ENCODE assay signal across 24 mouse cellular contexts in genomic region chr4:149765201-149765600, GRCm38 (mm10). TPM values are rescaled to one million over a fixed set of nuclear protein-coding genes. Genes with fewer than 3 reads are reported as not detected.
DNase-seq lines count a peak whose midpoint lies in the region; ATAC-seq lines count a peak whose summit lies in the region.
"Had no signal": no experiment of that assay in that cellular context is flagged by ENCODE, and none has a peak within 500 bp of the region (broad histone marks: within the 10 kb centered on the region; RNA-seq: fewer than 3 reads in every experiment).

No protein-coding gene starts in this region.

- no peaks in the 10 kb centered on the region for H3K4me1 ChIP-seq in midbrain, embryonic 14.5 days (ENCODE audit: control insufficient read depth, insufficient read depth, low read length)
- H3K4me1 ChIP-seq: embryonic facial prominence, embryonic 12.5 days; embryonic facial prominence, embryonic 15.5 days; hindbrain, embryonic 12.5 days; hindbrain, embryonic 15.5 days had no signal

- H3K9ac ChIP-seq in midbrain, embryonic 14.5 days (replicated peaks; ENCODE audit: low read length): no peak overlapping the region
- H3K9ac ChIP-seq: embryonic facial prominence, embryonic 12.5 days; embryonic facial prominence, embryonic 15.5 days; forebrain, postnatal 0 days; hindbrain, embryonic 12.5 days; hindbrain, embryonic 15.5 days had no signal

- H3K36me3 ChIP-seq in midbrain, embryonic 14.5 days (ENCODE audit: control insufficient read depth, insufficient read depth, low read length): peaks cover 7% of the 10 kb centered on the region; the same call in 1 of the 2 replicates

- H3K9me3 ChIP-seq in midbrain, embryonic 14.5 days (ENCODE audit: control insufficient read depth, low read length): no peaks in the 10 kb centered on the region
- H3K9me3 ChIP-seq: embryonic facial prominence, embryonic 12.5 days; embryonic facial prominence, embryonic 15.5 days; hindbrain, embryonic 12.5 days; hindbrain, embryonic 15.5 days had no signal

- no peak overlapping the region for H3K4me3 ChIP-seq in midbrain, embryonic 14.5 days (replicated peaks; ENCODE audit: low read depth, low read length)
- H3K4me3 ChIP-seq: embryonic facial prominence, embryonic 12.5 days; embryonic facial prominence, embryonic 15.5 days; hindbrain, embryonic 12.5 days; hindbrain, embryonic 15.5 days had no signal

- peak; percentile 16 for DNase-seq in adrenal gland, adult 2 months
- no peak for DNase-seq in adrenal gland, postnatal 4 days (ENCODE audit: low spot score in 2 of 2)
- DNase-seq in gastrocnemius, adult 8-10 months (ENCODE audit: low spot score in 2 of 2): peak; percentile 20 to 37
- DNase-seq in gastrocnemius, postnatal 4 days (ENCODE audit: low spot score in 2 of 2): no peak
- peak; percentile 89 for DNase-seq in skeletal muscle tissue, adult 2 months (ENCODE audit: low read depth, low spot score)
- no peak for DNase-seq in midbrain, embryonic 14.5 days
- DNase-seq: adrenal gland, postnatal 10 days; adrenal gland, postnatal 36 days; B cell, adult 2 months; cerebellum, adult 11 months; cerebellum, adult 2 months; cerebellum, adult 9-11 months; cerebellum, postnatal 25 days; forebrain, postnatal 0 days; gastrocnemius, postnatal 25 days; heart, adult 11 months had no signal

- no peaks in the 10 kb centered on the region for H3K27me3 ChIP-seq in midbrain, embryonic 14.5 days (ENCODE audit: control insufficient read depth, insufficient read depth, low read length)
- H3K27me3 ChIP-seq: embryonic facial prominence, embryonic 12.5 days; embryonic facial prominence, embryonic 15.5 days; hindbrain, embryonic 12.5 days; hindbrain, embryonic 15.5 days had no signal

- WGBS in midbrain, embryonic 14.5 days: 91% methylated on average over 5 of the region's 5 CpGs

- ATAC-seq in midbrain, embryonic 14.5 days (ENCODE audit: low FRiP score, low TSS enrichment): no peak
- ATAC-seq: activated CD4-positive, CD25-positive, alpha-beta regulatory T cell, adult 4 months; forebrain, embryonic 14.5 days; forebrain, postnatal 0 days; intestine, postnatal 0 days had no signal

- no peak overlapping the region for H3K4me2 ChIP-seq in midbrain, embryonic 14.5 days (ENCODE audit: low read length)
- H3K4me2 ChIP-seq: embryonic facial prominence, embryonic 12.5 days; embryonic facial prominence, embryonic 15.5 days; heart, embryonic 11.5 days; hindbrain, embryonic 12.5 days; hindbrain, embryonic 15.5 days had no signal

- no peak overlapping the region for H3K27ac ChIP-seq in midbrain, embryonic 14.5 days (replicated peaks; ENCODE audit: low read depth, low read length)
- H3K27ac ChIP-seq: embryonic facial prominence, embryonic 12.5 days; embryonic facial prominence, embryonic 15.5 days; hindbrain, embryonic 12.5 days; hindbrain, embryonic 15.5 days had no signal

RNA-seq across cellular contexts. Expression of gene Slc25a33, which starts 8.9 kb away (rescaled TPM):
- 10 to 100 TPM; 18.7 to 26.7 TPM for total RNA-seq in adrenal gland, adult 2 months (2021)
- 29.0 and 43.2 TPM in 2 replicates for polyA plus RNA-seq in adrenal gland, adult 2 months (2012; rRNA removed)
- 10 to 100 TPM; 13.2 to 16.8 TPM for total RNA-seq in adrenal gland, postnatal 4 days (2021)
- 10 to 100 TPM in 3 of 4 experiments, 1 to 10 TPM in 1; 7.7 to 14.5 (median 13.0) TPM for total RNA-seq in gastrocnemius, adult 8-10 months (2022)
- 1 to 10 TPM; 5.8 to 9.0 TPM for total RNA-seq in gastrocnemius, postnatal 4 days (2021)
- 29.1 and 31.2 TPM in 2 replicates for polyA plus RNA-seq in midbrain, embryonic 14.5 days (2014; fragmentation: Nextera tagmentation; extraction: Ambion mirVana)

RNA-seq across cellular contexts. Expression of gene Tmem201, which starts 27.4 kb away (rescaled TPM):
- total RNA-seq in adrenal gland, adult 2 months (2021): 10 to 100 TPM; 30.0 to 31.0 TPM
- polyA plus RNA-seq in adrenal gland, adult 2 months (2012; rRNA removed): 85.3 and 95.4 TPM in 2 replicates
- 10 to 100 TPM; 41.2 to 48.6 TPM for total RNA-seq in adrenal gland, postnatal 4 days (2021)
- total RNA-seq in gastrocnemius, adult 8-10 months (2022): 10 to 100 TPM; 41.7 to 44.1 (median 42.9) TPM
- 10 to 100 TPM; 60.5 to 67.7 TPM for total RNA-seq in gastrocnemius, postnatal 4 days (2021)
- 30.8 and 36.2 TPM in 2 replicates for polyA plus RNA-seq in midbrain, embryonic 14.5 days (2014; fragmentation: Nextera tagmentation; extraction: Ambion mirVana)

Comparison
In these comparisons a context has a peak if more than half of its experiments do, and no peak if none do; other contexts are left out.
1. DNase-seq: peak in adrenal gland, adult 2 months (single experiment), gastrocnemius, adult 8-10 months (2 of 2) and skeletal muscle tissue, adult 2 months (single experiment); none in adrenal gland, postnatal 4 days (0 of 2), gastrocnemius, postnatal 4 days (0 of 2) and midbrain, embryonic 14.5 days (single experiment).